Mouse (Mus musculus) bone marrow macrophage, adult 2 months (primary cell): Measurements from ENCODE around the gene Col18a1.

Source experiments
- CTCF ChIP-seq: IDR thresholded peaks from 2 replicates; pipeline ENCODE4 v1.5.1; 2012; ENCODE audit warnings: low read depth, mild to moderate bottlenecking, low read length, moderate library complexity
- POLR2A ChIP-seq: IDR thresholded peaks from 2 replicates; pipeline ENCODE4 v1.6.1; 2012; ENCODE audit warnings: mild to moderate bottlenecking, low read depth, low read length, borderline replicate concordance

DNA sequence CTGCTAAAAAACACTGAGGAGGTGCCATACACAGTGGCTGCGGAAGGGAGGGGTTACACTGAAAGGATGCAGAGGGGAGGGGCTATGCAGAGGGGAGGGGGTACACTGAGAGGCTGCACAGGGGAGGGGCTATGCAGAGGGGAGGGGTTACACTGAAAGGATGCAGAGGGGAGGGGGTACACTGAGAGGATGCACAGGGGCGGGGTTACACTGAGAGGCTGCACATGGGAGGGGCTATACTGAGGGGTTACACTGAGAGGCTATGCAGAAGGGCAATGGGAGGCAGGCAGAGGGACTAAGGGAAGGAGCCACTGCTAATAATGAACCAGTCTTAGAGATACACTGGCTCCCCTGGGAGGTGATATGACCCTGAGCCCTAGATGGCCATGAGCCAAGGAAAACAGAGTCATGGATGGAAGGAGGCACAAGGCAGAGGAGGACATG, 14.1 kb downstream of the Col18a1 start:
- TF ChIP-seq CTCF, result no peak
- TF ChIP-seq POLR2A, result no peak
